ENCODE assay signal across 12 mouse cellular contexts in the genomic region with DNA sequence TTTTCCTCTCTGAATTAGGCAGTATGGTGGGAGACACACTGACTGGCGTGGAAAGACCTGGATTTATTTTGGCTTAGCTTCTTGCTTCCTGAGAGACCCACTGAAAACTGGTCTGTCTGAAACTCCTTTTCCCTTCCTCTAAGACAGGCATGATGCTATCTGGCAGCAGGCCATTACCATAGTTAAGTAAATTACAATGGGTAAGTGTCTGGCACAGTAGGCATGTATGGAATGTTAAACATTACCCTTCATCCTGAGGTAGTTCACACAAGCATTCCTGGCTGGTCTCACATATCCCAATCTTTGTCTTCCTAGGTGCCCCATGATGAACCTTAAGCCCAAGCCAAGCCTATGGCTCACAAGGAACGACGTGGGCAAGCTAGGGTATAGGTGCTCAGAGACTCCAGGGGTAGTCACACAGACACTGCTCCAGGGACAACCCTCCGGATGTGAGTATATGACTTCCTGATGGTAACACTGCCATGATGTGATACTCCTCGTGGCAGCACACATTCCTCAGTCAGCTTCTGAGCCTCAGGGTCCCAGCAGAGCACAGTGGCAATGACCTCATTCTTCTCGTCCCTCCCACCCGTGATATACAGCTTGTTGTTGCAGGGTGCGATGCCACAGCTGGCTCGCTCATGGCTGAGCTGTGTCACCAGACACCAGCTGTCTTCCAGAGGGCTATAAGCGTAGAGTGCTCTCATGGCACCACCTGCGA. TPM values are rescaled to one million over a fixed set of nuclear protein-coding genes. Genes with fewer than 3 reads are reported as not detected.
DNase-seq lines count a peak whose midpoint lies in the region; ATAC-seq and TF ChIP-seq lines count a peak whose summit lies in the region.
"Had no signal": no experiment of that assay in that cellular context is flagged by ENCODE, and none has a peak within 500 bp of the region (broad histone marks: within the 10 kb centered on the region; RNA-seq: fewer than 3 reads in every experiment).

No protein-coding gene starts in this region.

- no peak overlapping the region for H3K9ac ChIP-seq in heart, embryonic 13.5 days
- H3K9ac ChIP-seq in limb, embryonic 14.5 days (ENCODE audit: low read depth, low read length, severe bottlenecking) = no peak overlapping the region
- H3K9ac ChIP-seq: liver, embryonic 15.5 days; midbrain, embryonic 15.5 days had no signal

- ATAC-seq in heart, embryonic 13.5 days (ENCODE audit: extremely low read depth, insufficient number of reproducible peaks, low FRiP score, low TSS enrichment) = no peak
- peak; percentile 91 for ATAC-seq in limb, embryonic 14.5 days (ENCODE audit: low FRiP score, low read depth)
- ATAC-seq: intestine, embryonic 16.5 days; midbrain, embryonic 15.5 days had no signal

- H3K4me2 ChIP-seq in heart, embryonic 13.5 days = no peak overlapping the region
- no peak overlapping the region for H3K4me2 ChIP-seq in limb, embryonic 14.5 days (replicated peaks; ENCODE audit: low read depth, low read length, severe bottlenecking)
- H3K4me2 ChIP-seq: liver, embryonic 15.5 days; midbrain, embryonic 15.5 days had no signal

- peak overlapping the region; percentile 67 for H3K27ac ChIP-seq in heart, embryonic 13.5 days (replicated peaks)
- no peak overlapping the region for H3K27ac ChIP-seq in kidney, adult 2 months (ENCODE audit: insufficient read depth, low read depth, low read length)
- no peak overlapping the region for H3K27ac ChIP-seq in limb, embryonic 14.5 days (replicated peaks; ENCODE audit: low read depth, low read length)
- H3K27ac ChIP-seq: liver, embryonic 15.5 days; midbrain, embryonic 15.5 days had no signal

- DNase-seq in heart, adult 9 months (ENCODE audit: low spot score in 2 of 2) = no peak
- DNase-seq in kidney, postnatal 14 days = peak; percentile 11
- DNase-seq in kidney, adult 2 months = no peak
- DNase-seq in brain, embryonic 14.5 days (ENCODE audit: low read depth) = peak; percentile 7
- peak; percentile 41 for DNase-seq in limb, embryonic 14.5 days (ENCODE audit: low spot score)
- no peak for DNase-seq in retina, postnatal 1 day
- DNase-seq: cerebellum, postnatal 10 days; thymus, postnatal 25 days had no signal

- H3K27me3 ChIP-seq in heart, embryonic 13.5 days (replicated peaks) = no peaks in the 10 kb centered on the region
- H3K27me3 ChIP-seq in kidney, adult 2 months (replicated peaks; ENCODE audit: control insufficient read depth, insufficient read depth, low read length) = no peaks in the 10 kb centered on the region
- no peaks in the 10 kb centered on the region for H3K27me3 ChIP-seq in limb, embryonic 14.5 days (ENCODE audit: control insufficient read depth, insufficient read depth, low read length)
- H3K27me3 ChIP-seq: liver, embryonic 15.5 days; midbrain, embryonic 15.5 days had no signal

- peaks cover 30% of the 10 kb centered on the region for H3K36me3 ChIP-seq in heart, embryonic 13.5 days
- H3K36me3 ChIP-seq in kidney, adult 2 months (ENCODE audit: control insufficient read depth, insufficient read depth, low read length) = no peaks in the 10 kb centered on the region
- no peaks in the 10 kb centered on the region for H3K36me3 ChIP-seq in limb, embryonic 14.5 days (ENCODE audit: control insufficient read depth, insufficient read depth, low read length)
- H3K36me3 ChIP-seq: liver, embryonic 15.5 days; midbrain, embryonic 15.5 days had no signal

- peaks cover 16% of the 10 kb centered on the region for H3K4me1 ChIP-seq in heart, embryonic 13.5 days
- H3K4me1 ChIP-seq in kidney, adult 2 months (ENCODE audit: control insufficient read depth, insufficient read depth, low read length) = no peaks in the 10 kb centered on the region
- 0 out of 2 replicates have a peak, but pooled peaks cover 4% of the 10 kb centered on the region for H3K4me1 ChIP-seq in limb, embryonic 14.5 days (ENCODE audit: control insufficient read depth, insufficient read depth, low read length)
- H3K4me1 ChIP-seq: liver, embryonic 15.5 days; midbrain, embryonic 15.5 days had no signal

- H3K9me3 ChIP-seq in heart, embryonic 13.5 days = no peaks in the 10 kb centered on the region
- no peaks in the 10 kb centered on the region for H3K9me3 ChIP-seq in limb, embryonic 14.5 days (ENCODE audit: control insufficient read depth, low read length)
- H3K9me3 ChIP-seq: liver, embryonic 15.5 days; midbrain, embryonic 15.5 days had no signal

- 47% methylated on average over 11 of the region's 11 CpGs for WGBS in heart, embryonic 13.5 days
- WGBS in kidney, adult 2 months = 45% methylated on average over 11 of the region's 11 CpGs
- WGBS in limb, embryonic 14.5 days = 62% methylated on average over 11 of the region's 11 CpGs

- no peak overlapping the region for H3K4me3 ChIP-seq in heart, embryonic 13.5 days
- H3K4me3 ChIP-seq in kidney, adult 2 months (ENCODE audit: insufficient read depth, low read depth, low read length) = no peak overlapping the region
- H3K4me3 ChIP-seq in limb, embryonic 14.5 days (replicated peaks; ENCODE audit: low read length) = no peak overlapping the region
- H3K4me3 ChIP-seq: liver, embryonic 15.5 days; midbrain, embryonic 15.5 days had no signal

- TF ChIP-seq CTCF in kidney, adult 2 months (conservative IDR thresholded peaks at IDR 0.05; ENCODE audit: insufficient read depth, insufficient read length, low read depth, low read length) = no peak
- no peak for TF ChIP-seq CTCF in brain, embryonic 14.5 days (IDR thresholded peaks at IDR 0.05; ENCODE audit: borderline replicate concordance, extremely low read depth, insufficient read depth, insufficient read length)

- TF ChIP-seq POLR2A in kidney, adult 2 months (IDR thresholded peaks at IDR 0.05; ENCODE audit: low read depth, low read length) = no peak
- no peak for TF ChIP-seq POLR2A in brain, embryonic 14.5 days (IDR thresholded peaks at IDR 0.05; ENCODE audit: borderline replicate concordance, extremely low read depth, insufficient read depth, insufficient read length, poor library complexity, severe bottlenecking)
- no peak for TF ChIP-seq POLR2A in limb, embryonic 14.5 days (IDR thresholded peaks at IDR 0.05; ENCODE audit: borderline replicate concordance, extremely low read depth, insufficient read depth, insufficient read length)

RNA-seq across cellular contexts. Expression of a gene that starts 36.1 kb away (rescaled TPM):
- polyA plus RNA-seq in heart, embryonic 13.5 days (2015; fragmentation: Nextera tagmentation; extraction: Ambion mirVana) = 22.3 and 25.9 TPM in 2 replicates
- 4.1 and 5.2 TPM in 2 replicates for polyA plus RNA-seq in kidney, adult 2 months (2012; rRNA removed)
- polyA plus RNA-seq in brain, embryonic 14.5 days (2012; rRNA removed) = 2.8 and 3.8 TPM in 2 replicates
- polyA plus RNA-seq in limb, embryonic 14.5 days (2012; rRNA removed) = 4.2 and 4.4 TPM in 2 replicates
- 6.6 and 7.5 TPM in 2 replicates for polyA plus RNA-seq in limb, embryonic 14.5 days (2014; fragmentation: Nextera tagmentation; extraction: Ambion mirVana)

Comparison
In these comparisons a context has a peak if more than half of its experiments do, and no peak if none do; other contexts are left out.
1. DNase-seq: peak in kidney, postnatal 14 days (single experiment), brain, embryonic 14.5 days (single experiment) and limb, embryonic 14.5 days (single experiment); none in heart, adult 9 months (0 of 2), kidney, adult 2 months (single experiment) and retina, postnatal 1 day (single experiment).